ENCODE assay signal across 27 mouse cellular contexts in the genomic region with DNA sequence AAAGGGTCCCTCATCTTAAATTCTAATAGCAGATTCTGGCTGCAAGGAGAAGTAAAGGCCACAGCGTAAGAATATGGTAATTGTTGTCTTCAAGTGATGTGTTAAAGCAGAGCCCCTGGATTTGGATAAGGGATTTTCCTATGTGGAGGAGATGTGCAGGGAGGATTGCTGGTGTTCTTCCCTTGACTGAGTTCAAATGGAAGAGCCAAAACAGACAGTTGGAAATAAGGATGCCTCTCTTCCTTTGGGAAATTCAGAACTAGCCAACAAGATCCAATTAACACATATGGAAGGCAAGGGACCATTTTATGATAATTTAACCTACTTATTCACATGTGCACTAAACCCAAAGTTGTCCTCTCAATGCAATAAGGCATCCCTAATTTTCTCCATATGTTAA.
DNase-seq lines count a peak whose midpoint lies in the region; ATAC-seq and TF ChIP-seq lines count a peak whose summit lies in the region.
"Had no signal": no experiment of that assay in that cellular context is flagged by ENCODE, and none has a peak within 500 bp of the region (broad histone marks: within the 10 kb centered on the region; RNA-seq: fewer than 3 reads in every experiment).

No protein-coding gene starts in this region.

- no peak overlapping the region for H3K4me2 ChIP-seq in forebrain, embryonic 15.5 days (replicated peaks)
- H3K4me2 ChIP-seq in forebrain, postnatal 0 days (ENCODE audit: low read depth) = no peak overlapping the region
- H3K4me2 ChIP-seq in midbrain, embryonic 14.5 days (ENCODE audit: low read length) = no peak overlapping the region
- H3K4me2 ChIP-seq in midbrain, embryonic 13.5 days (replicated peaks) = no peak overlapping the region
- H3K4me2 ChIP-seq in neural tube, embryonic 15.5 days = no peak overlapping the region
- H3K4me2 ChIP-seq: embryonic facial prominence, embryonic 12.5 days; embryonic facial prominence, embryonic 15.5 days; forebrain, embryonic 13.5 days; heart, embryonic 11.5 days; hindbrain, embryonic 13.5 days had no signal

- peak; percentile 26 for ATAC-seq in forebrain, embryonic 15.5 days (replicated peaks)
- no peak for ATAC-seq in forebrain, postnatal 0 days
- no peak for ATAC-seq in midbrain, embryonic 14.5 days (ENCODE audit: low FRiP score, low TSS enrichment)
- ATAC-seq in midbrain, embryonic 13.5 days = no peak
- 0 out of 2 replicates have a peak, but pooled peaks have one; percentile 35 for ATAC-seq in neural tube, embryonic 15.5 days (ENCODE audit: low FRiP score)
- ATAC-seq: forebrain, embryonic 13.5 days; hindbrain, embryonic 16.5 days; inflammation-experienced regulatory T-cells, adult 6 months; Patski had no signal

- DNase-seq in forebrain, postnatal 0 days = no peak
- DNase-seq in midbrain, embryonic 14.5 days = peak; percentile 5
- DNase-seq in brain, embryonic 14.5 days (ENCODE audit: low read depth) = peak; percentile 66
- no peak for DNase-seq in layer of hippocampus, adult 9-11 months
- DNase-seq: adrenal gland, postnatal 10 days; adrenal gland, postnatal 36 days; B cell, adult 2 months; cerebellum, adult 11 months; cerebellum, adult 2 months; cerebellum, adult 9-11 months; cerebellum, postnatal 25 days; gastrocnemius, adult 2 months; gastrocnemius, postnatal 14 days; heart, adult 11 months had no signal

- H3K4me3 ChIP-seq in forebrain, embryonic 15.5 days = no peak overlapping the region
- no peak overlapping the region for H3K4me3 ChIP-seq in forebrain, postnatal 0 days (ENCODE audit: low read depth, low read length)
- no peak overlapping the region for H3K4me3 ChIP-seq in midbrain, embryonic 14.5 days (replicated peaks; ENCODE audit: low read depth, low read length)
- H3K4me3 ChIP-seq in midbrain, embryonic 13.5 days (replicated peaks) = no peak overlapping the region
- no peak overlapping the region for H3K4me3 ChIP-seq in neural tube, embryonic 15.5 days (replicated peaks)
- H3K4me3 ChIP-seq: embryonic facial prominence, embryonic 12.5 days; embryonic facial prominence, embryonic 15.5 days; forebrain, embryonic 13.5 days; gastrocnemius, adult 2 months; hindbrain, embryonic 13.5 days had no signal

- no peaks in the 10 kb centered on the region for H3K36me3 ChIP-seq in forebrain, embryonic 15.5 days
- no peaks in the 10 kb centered on the region for H3K36me3 ChIP-seq in forebrain, postnatal 0 days (ENCODE audit: insufficient read depth)
- no peaks in the 10 kb centered on the region for H3K36me3 ChIP-seq in midbrain, embryonic 14.5 days (ENCODE audit: control insufficient read depth, insufficient read depth, low read length)
- H3K36me3 ChIP-seq in midbrain, embryonic 13.5 days = no peaks in the 10 kb centered on the region
- H3K36me3 ChIP-seq in neural tube, embryonic 15.5 days = no peaks in the 10 kb centered on the region
- H3K36me3 ChIP-seq: embryonic facial prominence, embryonic 12.5 days; embryonic facial prominence, embryonic 15.5 days; G1E; hindbrain, embryonic 13.5 days had no signal

- TF ChIP-seq POLR2A in brain, embryonic 14.5 days (IDR thresholded peaks at IDR 0.05; ENCODE audit: borderline replicate concordance, extremely low read depth, insufficient read depth, insufficient read length, poor library complexity, severe bottlenecking) = no peak

- H3K27ac ChIP-seq in forebrain, embryonic 15.5 days (replicated peaks) = 0 out of 2 replicates have a peak overlapping the region, but pooled peaks have one; percentile 11
- H3K27ac ChIP-seq in forebrain, postnatal 0 days (ENCODE audit: low read depth, low read length) = no peak overlapping the region
- H3K27ac ChIP-seq in midbrain, embryonic 14.5 days (replicated peaks; ENCODE audit: low read depth, low read length) = no peak overlapping the region
- no peak overlapping the region for H3K27ac ChIP-seq in midbrain, embryonic 13.5 days
- H3K27ac ChIP-seq in neural tube, embryonic 15.5 days (replicated peaks) = no peak overlapping the region
- H3K27ac ChIP-seq: embryonic facial prominence, embryonic 12.5 days; embryonic facial prominence, embryonic 15.5 days; forebrain, embryonic 13.5 days; gastrocnemius, adult 2 months; hindbrain, embryonic 13.5 days had no signal

- H3K27me3 ChIP-seq in forebrain, embryonic 15.5 days = no peaks in the 10 kb centered on the region
- H3K27me3 ChIP-seq in forebrain, postnatal 0 days (ENCODE audit: insufficient read depth, low read length) = no peaks in the 10 kb centered on the region
- H3K27me3 ChIP-seq in midbrain, embryonic 14.5 days (ENCODE audit: control insufficient read depth, insufficient read depth, low read length) = no peaks in the 10 kb centered on the region
- H3K27me3 ChIP-seq in midbrain, embryonic 13.5 days = no peaks in the 10 kb centered on the region
- no peaks in the 10 kb centered on the region for H3K27me3 ChIP-seq in neural tube, embryonic 15.5 days (replicated peaks)
- H3K27me3 ChIP-seq: CH12.LX; embryonic facial prominence, embryonic 12.5 days; embryonic facial prominence, embryonic 15.5 days; hindbrain, embryonic 13.5 days had no signal

- no peak for TF ChIP-seq CTCF in forebrain, postnatal 0 days (IDR thresholded peaks at IDR 0.05; ENCODE audit: low read depth)
- TF ChIP-seq CTCF in brain, embryonic 14.5 days (IDR thresholded peaks at IDR 0.05; ENCODE audit: borderline replicate concordance, extremely low read depth, insufficient read depth, insufficient read length) = no peak

- no peak overlapping the region for H3K9ac ChIP-seq in forebrain, embryonic 15.5 days (replicated peaks)
- no peak overlapping the region for H3K9ac ChIP-seq in forebrain, postnatal 0 days
- H3K9ac ChIP-seq in midbrain, embryonic 14.5 days (replicated peaks; ENCODE audit: low read length) = no peak overlapping the region
- no peak overlapping the region for H3K9ac ChIP-seq in midbrain, embryonic 13.5 days (replicated peaks)
- no peak overlapping the region for H3K9ac ChIP-seq in neural tube, embryonic 15.5 days (replicated peaks)
- H3K9ac ChIP-seq: embryonic facial prominence, embryonic 12.5 days; embryonic facial prominence, embryonic 15.5 days; forebrain, embryonic 13.5 days; hindbrain, embryonic 13.5 days had no signal

- H3K4me1 ChIP-seq in forebrain, embryonic 15.5 days = peaks cover 17% of the 10 kb centered on the region
- 0 out of 2 replicates have a peak, but pooled peaks cover 4% of the 10 kb centered on the region for H3K4me1 ChIP-seq in forebrain, postnatal 0 days (ENCODE audit: insufficient read depth)
- H3K4me1 ChIP-seq in midbrain, embryonic 14.5 days (ENCODE audit: control insufficient read depth, insufficient read depth, low read length) = no peaks in the 10 kb centered on the region
- H3K4me1 ChIP-seq in midbrain, embryonic 13.5 days (replicated peaks) = 0 out of 2 replicates have a peak, but pooled peaks cover 3% of the 10 kb centered on the region
- no peaks in the 10 kb centered on the region for H3K4me1 ChIP-seq in neural tube, embryonic 15.5 days
- H3K4me1 ChIP-seq: embryonic facial prominence, embryonic 12.5 days; embryonic facial prominence, embryonic 15.5 days; hindbrain, embryonic 13.5 days had no signal

- WGBS in forebrain, embryonic 15.5 days = 26% methylated on average over 1 of the region's 1 CpGs
- 25% methylated on average over 1 of the region's 1 CpGs for WGBS in forebrain, postnatal 0 days
- 19% methylated on average over 1 of the region's 1 CpGs for WGBS in midbrain, embryonic 14.5 days
- WGBS in midbrain, embryonic 13.5 days = 27% methylated on average over 1 of the region's 1 CpGs
- WGBS in neural tube, embryonic 15.5 days = 63% methylated on average over 1 of the region's 1 CpGs

- H3K9me3 ChIP-seq in forebrain, embryonic 15.5 days = no peaks in the 10 kb centered on the region
- no peaks in the 10 kb centered on the region for H3K9me3 ChIP-seq in forebrain, postnatal 0 days (ENCODE audit: low read length)
- H3K9me3 ChIP-seq in midbrain, embryonic 14.5 days (ENCODE audit: control insufficient read depth, low read length) = no peaks in the 10 kb centered on the region
- H3K9me3 ChIP-seq in midbrain, embryonic 13.5 days = no peaks in the 10 kb centered on the region
- H3K9me3 ChIP-seq in neural tube, embryonic 15.5 days (replicated peaks) = no peaks in the 10 kb centered on the region
- H3K9me3 ChIP-seq: embryonic facial prominence, embryonic 12.5 days; embryonic facial prominence, embryonic 15.5 days; forebrain, embryonic 13.5 days; G1E; hindbrain, embryonic 13.5 days had no signal

Comparison
In these comparisons a context has a peak if more than half of its experiments do, and no peak if none do; other contexts are left out.
1. ATAC-seq: peak in forebrain, embryonic 15.5 days (single experiment) and neural tube, embryonic 15.5 days (single experiment); none in forebrain, postnatal 0 days (single experiment), midbrain, embryonic 14.5 days (single experiment) and midbrain, embryonic 13.5 days (single experiment).
2. DNase-seq: peak in midbrain, embryonic 14.5 days (single experiment) and brain, embryonic 14.5 days (single experiment); none in forebrain, postnatal 0 days (single experiment) and layer of hippocampus, adult 9-11 months (single experiment).